Comparison of ENCODE assay signal across 9 mouse cellular contexts in the genomic region with DNA sequence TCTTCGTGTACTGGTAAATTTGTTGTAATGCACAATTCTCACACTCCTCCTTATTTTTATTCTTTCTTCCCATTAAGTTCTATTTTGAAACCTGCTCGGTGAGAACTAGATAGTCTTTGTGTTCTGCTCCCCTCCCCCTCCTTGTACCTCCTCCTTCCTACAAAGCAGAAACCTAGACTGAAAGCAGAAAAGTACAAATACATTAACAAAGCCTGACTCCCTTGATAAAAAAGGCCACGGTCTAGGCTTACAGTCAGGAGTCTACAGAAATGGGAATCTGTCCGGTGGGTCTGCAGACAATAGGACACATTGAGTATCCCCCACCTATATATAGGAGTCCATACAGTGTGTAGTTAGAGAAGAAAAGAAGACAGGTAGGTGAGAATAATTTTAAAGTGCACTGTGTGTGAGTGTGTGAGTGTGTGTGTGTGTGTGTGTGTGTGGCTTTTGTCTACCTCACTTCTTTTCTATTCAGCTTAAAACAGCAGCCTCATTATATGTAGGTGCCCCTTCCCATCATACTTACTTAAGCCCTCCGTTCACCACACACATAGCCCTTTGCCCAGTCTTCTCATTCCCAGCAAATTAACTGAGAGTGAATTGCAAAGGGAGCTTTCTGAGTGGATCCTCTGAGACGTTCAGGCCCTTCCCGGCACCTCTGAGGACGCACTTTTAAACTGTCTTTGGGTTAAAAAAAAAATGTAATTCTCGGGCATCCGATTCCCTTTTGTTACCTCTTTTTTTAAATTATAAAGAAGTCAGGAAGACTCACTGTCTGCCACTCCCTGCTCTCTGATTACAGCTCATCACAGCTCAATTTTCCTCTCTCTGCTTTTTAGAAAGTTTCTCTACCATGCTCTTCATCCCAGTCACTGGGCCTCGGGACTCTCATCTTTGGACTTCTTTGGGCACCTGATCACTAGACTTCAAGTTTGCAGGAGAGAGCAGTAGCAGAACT.
DNase-seq lines count a peak whose midpoint lies in the region; ATAC-seq and TF ChIP-seq lines count a peak whose summit lies in the region.
"Had no signal": no experiment of that assay in that cellular context is flagged by ENCODE, and none has a peak within 500 bp of the region (broad histone marks: within the 10 kb centered on the region; RNA-seq: fewer than 3 reads in every experiment).

No protein-coding gene starts in this region.

- H3K4me3 ChIP-seq in lung, embryonic 14.5 days (ENCODE audit: low read depth, low read length), result no peak overlapping the region
- no peak overlapping the region for H3K4me3 ChIP-seq in embryonic facial prominence, embryonic 14.5 days (ENCODE audit: low read depth, low read length)
- no peak overlapping the region for H3K4me3 ChIP-seq in hindbrain, postnatal 0 days (ENCODE audit: low read length)
- H3K4me3 ChIP-seq in stomach, embryonic 15.5 days (replicated peaks), result no peak overlapping the region
- H3K4me3 ChIP-seq: limb, embryonic 13.5 days had no signal

- H3K27ac ChIP-seq in lung, embryonic 14.5 days (ENCODE audit: low read depth), result no peak overlapping the region
- H3K27ac ChIP-seq in embryonic facial prominence, embryonic 14.5 days (replicated peaks; ENCODE audit: low read depth, low read length), result 0 out of 2 replicates have a peak overlapping the region, but pooled peaks have one; percentile 39
- H3K27ac ChIP-seq in hindbrain, postnatal 0 days, result peak overlapping the region; percentile 74
- H3K27ac ChIP-seq in stomach, embryonic 15.5 days, result peak overlapping the region; percentile 8; the same call in 1 of the 2 replicates
- H3K27ac ChIP-seq: limb, embryonic 13.5 days had no signal

- 31% methylated on average over 11 of the region's 11 CpGs for WGBS in lung, embryonic 14.5 days
- WGBS in embryonic facial prominence, embryonic 14.5 days, result 15% methylated on average over 11 of the region's 11 CpGs
- 11% methylated on average over 11 of the region's 11 CpGs for WGBS in hindbrain, postnatal 0 days
- WGBS in stomach, embryonic 15.5 days, result 42% methylated on average over 11 of the region's 11 CpGs

- H3K4me1 ChIP-seq in lung, embryonic 14.5 days (ENCODE audit: insufficient read depth), result peaks cover 8% of the 10 kb centered on the region
- peaks cover 27% of the 10 kb centered on the region for H3K4me1 ChIP-seq in embryonic facial prominence, embryonic 14.5 days (ENCODE audit: control insufficient read depth, insufficient read depth, low read length)
- H3K4me1 ChIP-seq in hindbrain, postnatal 0 days (ENCODE audit: insufficient read depth, low read length), result no peaks in the 10 kb centered on the region
- H3K4me1 ChIP-seq in stomach, embryonic 15.5 days, result peaks cover 38% of the 10 kb centered on the region

- no peaks in the 10 kb centered on the region for H3K36me3 ChIP-seq in lung, embryonic 14.5 days (ENCODE audit: insufficient read depth)
- H3K36me3 ChIP-seq in embryonic facial prominence, embryonic 14.5 days (ENCODE audit: control insufficient read depth, insufficient read depth, low read length), result no peaks in the 10 kb centered on the region
- H3K36me3 ChIP-seq in hindbrain, postnatal 0 days (ENCODE audit: insufficient read depth, low read length), result no peaks in the 10 kb centered on the region
- H3K36me3 ChIP-seq in stomach, embryonic 15.5 days, result no peaks in the 10 kb centered on the region
- H3K36me3 ChIP-seq: limb, embryonic 13.5 days had no signal

- H3K27me3 ChIP-seq in lung, embryonic 14.5 days (ENCODE audit: insufficient read depth, low read length), result peaks cover 61% of the 10 kb centered on the region
- peaks cover 78% of the 10 kb centered on the region for H3K27me3 ChIP-seq in embryonic facial prominence, embryonic 14.5 days (replicated peaks; ENCODE audit: control insufficient read depth, insufficient read depth, low read length)
- peaks cover 12% of the 10 kb centered on the region for H3K27me3 ChIP-seq in hindbrain, postnatal 0 days (ENCODE audit: insufficient read depth, low read length)
- H3K27me3 ChIP-seq in stomach, embryonic 15.5 days (replicated peaks), result no peaks in the 10 kb centered on the region; the same call in 1 of the 2 replicates

- H3K4me2 ChIP-seq in lung, embryonic 14.5 days, result no peak overlapping the region
- H3K4me2 ChIP-seq in embryonic facial prominence, embryonic 14.5 days (ENCODE audit: low read depth, low read length), result peak overlapping the region; percentile 56
- 0 out of 2 replicates have a peak overlapping the region, but pooled peaks have one; percentile 20 for H3K4me2 ChIP-seq in hindbrain, postnatal 0 days (ENCODE audit: low read depth, low read length)
- H3K4me2 ChIP-seq in stomach, embryonic 15.5 days, result no peak overlapping the region

- TF ChIP-seq CTCF in lung, embryonic 14.5 days (IDR thresholded peaks at IDR 0.05; ENCODE audit: low read depth), result no peak
- TF ChIP-seq CTCF in hindbrain, postnatal 0 days (IDR thresholded peaks at IDR 0.05; ENCODE audit: low read depth), result no peak

- ATAC-seq in lung, embryonic 14.5 days (ENCODE audit: insufficient read depth), result no peak
- ATAC-seq in embryonic facial prominence, embryonic 14.5 days (ENCODE audit: low read depth), result no peak; the same call in 1 of the 2 replicates
- ATAC-seq in hindbrain, postnatal 0 days, result no peak
- ATAC-seq in stomach, embryonic 15.5 days (ENCODE audit: insufficient read depth, low FRiP score, low read depth), result no peak
- ATAC-seq in cerebellum, adult (ENCODE audit: insufficient number of reproducible peaks, low FRiP score, low TSS enrichment), result no peak

- H3K9ac ChIP-seq in lung, embryonic 14.5 days, result no peak overlapping the region
- peak overlapping the region; percentile 20; the same call in 1 of the 2 replicates for H3K9ac ChIP-seq in embryonic facial prominence, embryonic 14.5 days (ENCODE audit: low read depth, low read length)
- H3K9ac ChIP-seq in hindbrain, postnatal 0 days (replicated peaks; ENCODE audit: low read length), result no peak overlapping the region
- H3K9ac ChIP-seq in stomach, embryonic 15.5 days, result no peak overlapping the region
- H3K9ac ChIP-seq: limb, embryonic 13.5 days had no signal

- H3K9me3 ChIP-seq in lung, embryonic 14.5 days (ENCODE audit: low read depth, low read length), result no peaks in the 10 kb centered on the region
- no peaks in the 10 kb centered on the region for H3K9me3 ChIP-seq in embryonic facial prominence, embryonic 14.5 days (ENCODE audit: control insufficient read depth, low read length)
- H3K9me3 ChIP-seq in hindbrain, postnatal 0 days (ENCODE audit: low read length), result no peaks in the 10 kb centered on the region
- no peaks in the 10 kb centered on the region for H3K9me3 ChIP-seq in stomach, embryonic 15.5 days
- H3K9me3 ChIP-seq: limb, embryonic 13.5 days had no signal

- peak; percentile 16 for DNase-seq in lung, embryonic 14.5 days
- no peak for DNase-seq in lung, postnatal 36 days
- no peak for DNase-seq in embryonic facial prominence, embryonic 14.5 days (ENCODE audit: low spot score)
- peak; percentile 25 for DNase-seq in hindbrain, postnatal 0 days (ENCODE audit: low spot score)
- DNase-seq in MN1 (ENCODE audit: low spot score), result no peak
- DNase-seq: right cerebral cortex, postnatal 25 days had no signal

Comparison
In these comparisons a context has a peak if more than half of its experiments do, and no peak if none do; other contexts are left out.
1. DNase-seq: peak in lung, embryonic 14.5 days (single experiment) and hindbrain, postnatal 0 days (single experiment); none in lung, postnatal 36 days (single experiment), embryonic facial prominence, embryonic 14.5 days (single experiment) and MN1 (single experiment).
2. H3K4me2 ChIP-seq: peak in embryonic facial prominence, embryonic 14.5 days (single experiment) and hindbrain, postnatal 0 days (single experiment); none in lung, embryonic 14.5 days (single experiment) and stomach, embryonic 15.5 days (single experiment).